Mouse (Mus musculus) neutrophil, adult 59 days (primary cell): Measurements from ENCODE around the gene Abr. TPM values are rescaled to one million over a fixed set of nuclear protein-coding genes. Genes with fewer than 3 reads are reported as not detected.

Experiments
- total RNA-seq, 2 experiments: library from RNA; stranded (reverse); gene quantifications; 1 replicate in 1 of 2; 2 replicates in 1 of 2; pipeline ENCODE4 v1.2.4; 2023

The Abr gene
- 100 to 1,000 TPM; 106 to 116 TPM for total RNA-seq

GRCm38 (mm10) chr11:76622152-76622565 lies at the start of gene Abr:
Gene Abr (minus strand): TSS chr11:76622314.

GRCm38 (mm10) chr11:76406702-76407583 lies 215.2 kb downstream of the Abr start, which contains the start of gene Timm22:
Gene Timm22 (plus strand): TSS chr11:76406952.

GRCm38 (mm10) chr11:76398798-76399586 lies 223.1 kb downstream of the Abr start, which contains the start of gene Nxn:
Gene Nxn (minus strand): TSS chr11:76399140.

Other genes with a start within 250 kb of the Abr start
- gene Nxn, start 223.2 kb downstream of the Abr start, total RNA-seq, result 10 to 100 TPM; 20.1 to 22.9 TPM
- 10 to 100 TPM in 1 of 2 experiments, 1 to 10 TPM in 1; 9.3 to 11.9 TPM for gene Timm22, start 215.4 kb downstream of the Abr start, total RNA-seq
- not detected for gene Bhlha9, start 50.2 kb upstream of the Abr start, total RNA-seq
- gene Trarg1, start 57.5 kb upstream of the Abr start, total RNA-seq, result not detected
- gene Gosr1, start 141.3 kb upstream of the Abr start, total RNA-seq, result 10 to 100 TPM; 30.3 to 37.1 TPM
- 10 to 100 TPM; 68.0 to 83.0 TPM for gene Cpd, start 224.7 kb upstream of the Abr start, total RNA-seq